Mouse (Mus musculus): Measurements from ENCODE around the gene Usp32. TPM values are rescaled to one million over a fixed set of nuclear protein-coding genes. Genes with fewer than 3 reads are reported as not detected.
A peak's percentile ranks its signal among the peaks of the same experiment; 100 is the strongest.

Gene Usp32
- polyA plus RNA-seq (2014; fragmentation: Nextera tagmentation; extraction: Ambion mirVana), result 6.4 and 7.1 TPM in 2 replicates

- H3K27me3 ChIP-seq (ENCODE audit: control insufficient read depth, insufficient read depth, low read length), result no peaks in the 10 kb centered on the region
- H3K36me3 ChIP-seq (ENCODE audit: control insufficient read depth, insufficient read depth, low read length), result no peaks in the 10 kb centered on the region
- under 1% methylated on average over 87 of the region's 94 CpGs for WGBS
- H3K9ac ChIP-seq (ENCODE audit: low read depth, low read length), result peak within 1 kb of the TSS; percentile 79
- ATAC-seq (ENCODE audit: low FRiP score, low TSS enrichment), result peak; percentile 98
- peak within 1 kb of the TSS; percentile 62 for H3K4me2 ChIP-seq (replicated peaks; ENCODE audit: low read depth, low read length)
- 0 out of 2 replicates have a peak, but pooled peaks cover 3% of the 10 kb centered on the region for H3K4me1 ChIP-seq (ENCODE audit: control insufficient read depth, insufficient read depth, low read length)
- no peaks in the 10 kb centered on the region for H3K9me3 ChIP-seq (ENCODE audit: control insufficient read depth, low read length)
- H3K27ac ChIP-seq (ENCODE audit: low read depth, low read length), result peak within 1 kb of the TSS; percentile 78; the same call in 1 of the 2 replicates
- H3K4me3 ChIP-seq (ENCODE audit: low read length), result peak within 1 kb of the TSS; percentile 83
Measured at GRCm38 (mm10) chr11:85139581-85140540, at the start of gene Usp32. TSS of gene Usp32 (minus strand) at chr11:85140161.

GRCm38 (mm10) chr11:85189110-85189509 lies 49.1 kb upstream of the Usp32 start:
- Histone ChIP-seq H3K4me1 (ENCODE audit: control insufficient read depth, insufficient read depth, low read length) (0 out of 2 replicates have a peak, but pooled peaks cover 3% of the 10 kb centered on the region), H3K4me3 (ENCODE audit: low read length) (no peak overlapping the region), H3K4me2 (replicated peaks; ENCODE audit: low read depth, low read length) (no peak overlapping the region), H3K36me3 (ENCODE audit: control insufficient read depth, insufficient read depth, low read length) (peaks cover 53% of the 10 kb centered on the region), H3K9me3 (ENCODE audit: control insufficient read depth, low read length) (no peaks in the 10 kb centered on the region), H3K9ac (ENCODE audit: low read depth, low read length) (no peak overlapping the region), H3K27ac (ENCODE audit: low read depth, low read length) (no peak overlapping the region), H3K27me3 (ENCODE audit: control insufficient read depth, insufficient read depth, low read length) (no peaks in the 10 kb centered on the region)
- WGBS, result 95% methylated on average over 4 of the region's 4 CpGs
- ATAC-seq (ENCODE audit: low FRiP score, low TSS enrichment), result no peak

- Histone ChIP-seq H3K4me1 (ENCODE audit: control insufficient read depth, insufficient read depth, low read length) (0 out of 2 replicates have a peak, but pooled peaks cover 3% of the 10 kb centered on the region), H3K36me3 (ENCODE audit: control insufficient read depth, insufficient read depth, low read length) (peaks cover 14% of the 10 kb centered on the region; the same call in 1 of the 2 replicates), H3K4me3 (ENCODE audit: low read length) (no peak overlapping the region), H3K4me2 (replicated peaks; ENCODE audit: low read depth, low read length) (no peak overlapping the region), H3K9me3 (ENCODE audit: control insufficient read depth, low read length) (no peaks in the 10 kb centered on the region), H3K27me3 (ENCODE audit: control insufficient read depth, insufficient read depth, low read length) (no peaks in the 10 kb centered on the region), H3K9ac (ENCODE audit: low read depth, low read length) (no peak overlapping the region), H3K27ac (ENCODE audit: low read depth, low read length) (no peak overlapping the region)
- 60% methylated on average over 6 of the region's 6 CpGs for WGBS
- peak; percentile 48; the same call in 1 of the 2 replicates for ATAC-seq (ENCODE audit: low FRiP score, low TSS enrichment)
Measured at GRCm38 (mm10) chr11:85184839-85185238, 44.9 kb upstream of the Usp32 start.

GRCm38 (mm10) chr11:85184082-85184481 lies 44.1 kb upstream of the Usp32 start:
- H3K27ac ChIP-seq (ENCODE audit: low read depth, low read length), result no peak overlapping the region
- H3K4me2 ChIP-seq (replicated peaks; ENCODE audit: low read depth, low read length), result no peak overlapping the region
- H3K4me3 ChIP-seq (ENCODE audit: low read length), result no peak overlapping the region
- ATAC-seq (ENCODE audit: low FRiP score, low TSS enrichment), result no peak
- H3K27me3 ChIP-seq (ENCODE audit: control insufficient read depth, insufficient read depth, low read length), result no peaks in the 10 kb centered on the region
- H3K36me3 ChIP-seq (ENCODE audit: control insufficient read depth, insufficient read depth, low read length), result peaks cover 8% of the 10 kb centered on the region; the same call in 1 of the 2 replicates
- H3K9me3 ChIP-seq (ENCODE audit: control insufficient read depth, low read length), result no peaks in the 10 kb centered on the region
- H3K9ac ChIP-seq (ENCODE audit: low read depth, low read length), result no peak overlapping the region
- H3K4me1 ChIP-seq (ENCODE audit: control insufficient read depth, insufficient read depth, low read length), result 0 out of 2 replicates have a peak, but pooled peaks cover 3% of the 10 kb centered on the region
- WGBS, result 66% methylated on average over 5 of the region's 5 CpGs

- H3K36me3 ChIP-seq (ENCODE audit: control insufficient read depth, insufficient read depth, low read length), result peaks cover under 1% of the 10 kb centered on the region; the same call in 1 of the 2 replicates
- H3K4me2 ChIP-seq (replicated peaks; ENCODE audit: low read depth, low read length), result peak overlapping the region; percentile 65
- H3K4me3 ChIP-seq (ENCODE audit: low read length), result peak overlapping the region; percentile 38
- H3K9me3 ChIP-seq (ENCODE audit: control insufficient read depth, low read length), result no peaks in the 10 kb centered on the region
- no peaks in the 10 kb centered on the region for H3K27me3 ChIP-seq (ENCODE audit: control insufficient read depth, insufficient read depth, low read length)
- no peak overlapping the region for H3K27ac ChIP-seq (ENCODE audit: low read depth, low read length)
- WGBS, result 20% methylated on average over 13 of the region's 13 CpGs
- H3K4me1 ChIP-seq (ENCODE audit: control insufficient read depth, insufficient read depth, low read length), result 0 out of 2 replicates have a peak, but pooled peaks cover 3% of the 10 kb centered on the region
- peak; percentile 25; the same call in 1 of the 2 replicates for ATAC-seq (ENCODE audit: low FRiP score, low TSS enrichment)
- peak overlapping the region; percentile 60; the same call in 1 of the 2 replicates for H3K9ac ChIP-seq (ENCODE audit: low read depth, low read length)
Measured at GRCm38 (mm10) chr11:85183284-85183779, 43.4 kb upstream of the Usp32 start.

- no peaks in the 10 kb centered on the region for H3K9me3 ChIP-seq (ENCODE audit: control insufficient read depth, low read length)
- 0 out of 2 replicates have a peak, but pooled peaks cover 3% of the 10 kb centered on the region for H3K4me1 ChIP-seq (ENCODE audit: control insufficient read depth, insufficient read depth, low read length)
- no peaks in the 10 kb centered on the region for H3K27me3 ChIP-seq (ENCODE audit: control insufficient read depth, insufficient read depth, low read length)
- 4% methylated on average over 20 of the region's 20 CpGs for WGBS
- H3K36me3 ChIP-seq (ENCODE audit: control insufficient read depth, insufficient read depth, low read length), result no peaks in the 10 kb centered on the region
- peak; percentile 92 for ATAC-seq (ENCODE audit: low FRiP score, low TSS enrichment)
- no peak overlapping the region for H3K27ac ChIP-seq (ENCODE audit: low read depth, low read length)
- H3K9ac ChIP-seq (ENCODE audit: low read depth, low read length), result peak overlapping the region; percentile 60; the same call in 1 of the 2 replicates
- H3K4me3 ChIP-seq (ENCODE audit: low read length), result peak overlapping the region; percentile 38
- H3K4me2 ChIP-seq (replicated peaks; ENCODE audit: low read depth, low read length), result peak overlapping the region; percentile 65
Measured at GRCm38 (mm10) chr11:85182617-85183283, 42.8 kb upstream of the Usp32 start.

GRCm38 (mm10) chr11:85178413-85178812 lies 38.5 kb upstream of the Usp32 start:
- no peak for ATAC-seq (ENCODE audit: low FRiP score, low TSS enrichment)
- Histone ChIP-seq H3K4me1 (ENCODE audit: control insufficient read depth, insufficient read depth, low read length) (no peaks in the 10 kb centered on the region), H3K27me3 (ENCODE audit: control insufficient read depth, insufficient read depth, low read length) (no peaks in the 10 kb centered on the region), H3K36me3 (ENCODE audit: control insufficient read depth, insufficient read depth, low read length) (no peaks in the 10 kb centered on the region), H3K27ac (ENCODE audit: low read depth, low read length) (no peak overlapping the region), H3K9ac (ENCODE audit: low read depth, low read length) (no peak overlapping the region), H3K4me3 (ENCODE audit: low read length) (no peak overlapping the region), H3K9me3 (ENCODE audit: control insufficient read depth, low read length) (no peaks in the 10 kb centered on the region), H3K4me2 (replicated peaks; ENCODE audit: low read depth, low read length) (no peak overlapping the region)
- 85% methylated on average over 4 of the region's 4 CpGs for WGBS

GRCm38 (mm10) chr11:85177761-85178160 lies 37.8 kb upstream of the Usp32 start:
- Histone ChIP-seq H3K27me3 (ENCODE audit: control insufficient read depth, insufficient read depth, low read length) (no peaks in the 10 kb centered on the region), H3K27ac (ENCODE audit: low read depth, low read length) (no peak overlapping the region), H3K9ac (ENCODE audit: low read depth, low read length) (no peak overlapping the region), H3K4me3 (ENCODE audit: low read length) (no peak overlapping the region), H3K9me3 (ENCODE audit: control insufficient read depth, low read length) (no peaks in the 10 kb centered on the region), H3K36me3 (ENCODE audit: control insufficient read depth, insufficient read depth, low read length) (no peaks in the 10 kb centered on the region), H3K4me2 (replicated peaks; ENCODE audit: low read depth, low read length) (no peak overlapping the region), H3K4me1 (ENCODE audit: control insufficient read depth, insufficient read depth, low read length) (no peaks in the 10 kb centered on the region)
- 79% methylated on average over 6 of the region's 6 CpGs for WGBS
- ATAC-seq (ENCODE audit: low FRiP score, low TSS enrichment), result no peak
